Mouse (Mus musculus) embryonic facial prominence, embryonic 13.5 days (tissue): ENCODE data around the gene B230118H07Rik. TPM values are rescaled to one million over a fixed set of nuclear protein-coding genes. Genes with fewer than 3 reads are reported as not detected.

Experiments
- ATAC-seq: fragments of 200-750 bp; cut with Nextera tagmentation; 2 replicates; pipeline ENCODE4 v1.8.0; 2017; ENCODE audit warnings: low read depth; ENCODE audit not compliant: insufficient number of reproducible peaks, insufficient read depth, low FRiP score, low TSS enrichment
- H3K27ac ChIP-seq: fragments of 300-500 bp; sonication (generic); 2 replicates; pipeline ENCODE4 v1.5.1; 2015; ENCODE audit warnings: moderate library complexity, mild to moderate bottlenecking, inconsistent platforms
- H3K27me3 ChIP-seq: fragments of 300-500 bp; sonication (generic); 2 replicates; pipeline ENCODE4 v1.6.1; 2015; ENCODE audit warnings: mild to moderate bottlenecking, inconsistent platforms
- H3K36me3 ChIP-seq: fragments of 300-500 bp; sonication (generic); 2 replicates; pipeline ENCODE4 v1.6.1; 2015; ENCODE audit warnings: mild to moderate bottlenecking, inconsistent platforms
- H3K4me1 ChIP-seq: fragments of 300-500 bp; sonication (generic); 2 replicates; pipeline ENCODE4 v1.6.1; 2015; ENCODE audit warnings: inconsistent platforms
- H3K4me2 ChIP-seq: fragments of 300-500 bp; sonication (generic); 2 replicates; pipeline ENCODE4 v1.6.1; 2015; ENCODE audit warnings: moderate library complexity, mild to moderate bottlenecking, inconsistent platforms
- H3K4me3 ChIP-seq: fragments of 300-500 bp; sonication (generic); 2 replicates; pipeline ENCODE4 v1.5.1; 2015; ENCODE audit warnings: mild to moderate bottlenecking, inconsistent platforms
- H3K9ac ChIP-seq: fragments of 300-500 bp; sonication (generic); 2 replicates; pipeline ENCODE4 v1.6.1; 2015; ENCODE audit warnings: mild to moderate bottlenecking, inconsistent platforms
- H3K9me3 ChIP-seq: fragments of 300-500 bp; sonication (generic); 2 replicates; pipeline ENCODE4 v1.6.1; 2016; ENCODE audit warnings: inconsistent platforms
- WGBS: fragments of 180-500 bp; shearing (Covaris S2); methylation state at CpG from one replicate; pipeline ENCODE4 v1.1.7; 2015; ENCODE audit warnings: mixed read lengths; 5-methylcytosine and 5-hydroxymethylcytosine counted together
- polyA plus RNA-seq: library from polyadenylated mRNA; unstranded; fragments of >200 nt; fragmentation: Nextera tagmentation; extraction: Ambion mirVana; gene quantifications from 2 replicates; pipeline ENCODE4 v1.2.1, GENCODE M21; 2015

Gene B230118H07Rik
- 59.5 and 68.3 TPM in 2 replicates for polyA plus RNA-seq

GRCm38 (mm10) chr2:101649114-101649671, at the start of gene B230118H07Rik, which contains the start of gene Rag1:
TSS of gene B230118H07Rik (minus strand) at chr2:101649532.
TSS of gene Rag1 (minus strand) at chr2:101649501.
- Histone ChIP-seq H3K4me2 (peak within 1 kb of the TSS; percentile 41), H3K27ac (peak within 1 kb of the TSS; percentile 69; the same call in 1 of the 2 replicates), H3K9ac (0 out of 2 replicates have a peak within 1 kb of the TSS, but pooled peaks have one; percentile 46), H3K4me3 (no peak within 1 kb of the TSS; the same call in 1 of the 2 replicates), H3K27me3 (no peaks in the 10 kb centered on the region; the same call in 1 of the 2 replicates), H3K9me3 (no peaks in the 10 kb centered on the region), H3K36me3 (no peaks in the 10 kb centered on the region), H3K4me1 (peaks cover 24% of the 10 kb centered on the region)
- peak; percentile 48; the same call in 1 of the 2 replicates for ATAC-seq
- 17% methylated on average over 8 of the region's 8 CpGs for WGBS

GRCm38 (mm10) chr2:101695584-101695983, 46.3 kb upstream of the B230118H07Rik start:
- ATAC-seq: no peak
- Histone ChIP-seq H3K4me2 (no peak overlapping the region), H3K4me3 (no peak overlapping the region), H3K4me1 (0 out of 2 replicates have a peak, but pooled peaks cover 2% of the 10 kb centered on the region), H3K9me3 (no peaks in the 10 kb centered on the region), H3K36me3 (peaks cover 67% of the 10 kb centered on the region), H3K27ac (no peak overlapping the region), H3K9ac (no peak overlapping the region), H3K27me3 (no peaks in the 10 kb centered on the region)
- 88% methylated on average over 7 of the region's 7 CpGs for WGBS

- H3K36me3 ChIP-seq: peaks cover 71% of the 10 kb centered on the region
- ATAC-seq: no peak
- 55% methylated on average over 5 of the region's 5 CpGs for WGBS
Measured at GRCm38 (mm10) chr2:101693577-101694215, 44.4 kb upstream of the B230118H07Rik start.

GRCm38 (mm10) chr2:101693043-101693442, 43.7 kb upstream of the B230118H07Rik start:
- Histone ChIP-seq H3K36me3 (peaks cover 68% of the 10 kb centered on the region), H3K9me3 (no peaks in the 10 kb centered on the region), H3K4me3 (no peak overlapping the region), H3K27me3 (no peaks in the 10 kb centered on the region), H3K4me2 (no peak overlapping the region), H3K4me1 (no peaks in the 10 kb centered on the region), H3K27ac (no peak overlapping the region), H3K9ac (no peak overlapping the region)
- no peak for ATAC-seq
- WGBS: 76% methylated on average over 4 of the region's 4 CpGs

More at GRCm38 (mm10) chr2:101693577-101694215, 44.4 kb upstream of the B230118H07Rik start:
- Histone ChIP-seq H3K27ac (no peak overlapping the region), H3K9me3 (no peaks in the 10 kb centered on the region), H3K4me2 (no peak overlapping the region), H3K9ac (no peak overlapping the region), H3K4me3 (no peak overlapping the region), H3K4me1 (no peaks in the 10 kb centered on the region), H3K27me3 (no peaks in the 10 kb centered on the region)

- ATAC-seq: no peak
- Histone ChIP-seq H3K27ac (no peak overlapping the region), H3K27me3 (no peaks in the 10 kb centered on the region), H3K4me3 (no peak overlapping the region), H3K4me1 (no peaks in the 10 kb centered on the region), H3K9me3 (no peaks in the 10 kb centered on the region), H3K4me2 (no peak overlapping the region), H3K36me3 (peaks cover 74% of the 10 kb centered on the region), H3K9ac (no peak overlapping the region)
- 90% methylated on average over 9 of the region's 9 CpGs for WGBS
Measured at GRCm38 (mm10) chr2:101690252-101690827, 41.0 kb upstream of the B230118H07Rik start.

GRCm38 (mm10) chr2:101688011-101688410, 38.7 kb upstream of the B230118H07Rik start:
- Histone ChIP-seq H3K4me1 (no peaks in the 10 kb centered on the region), H3K9me3 (no peaks in the 10 kb centered on the region), H3K36me3 (peaks cover 72% of the 10 kb centered on the region), H3K4me3 (no peak overlapping the region), H3K9ac (no peak overlapping the region), H3K27ac (no peak overlapping the region), H3K27me3 (no peaks in the 10 kb centered on the region), H3K4me2 (no peak overlapping the region)
- ATAC-seq: no peak
- WGBS: 88% methylated on average over 5 of the region's 5 CpGs

GRCm38 (mm10) chr2:101684421-101684820, 35.1 kb upstream of the B230118H07Rik start:
- peaks cover 2% of the 10 kb centered on the region for H3K4me1 ChIP-seq
- 94% methylated on average over 12 of the region's 12 CpGs for WGBS
- H3K36me3 ChIP-seq: peaks cover 44% of the 10 kb centered on the region
- H3K9ac ChIP-seq: no peak overlapping the region
- H3K27ac ChIP-seq: no peak overlapping the region
- H3K27me3 ChIP-seq: no peaks in the 10 kb centered on the region
- ATAC-seq: no peak
- H3K4me3 ChIP-seq: no peak overlapping the region
- no peaks in the 10 kb centered on the region for H3K9me3 ChIP-seq
- H3K4me2 ChIP-seq: no peak overlapping the region

GRCm38 (mm10) chr2:101679164-101679784, 29.9 kb upstream of the B230118H07Rik start:
- ATAC-seq: no peak

GRCm38 (mm10) chr2:101678236-101679021, 29.1 kb upstream of the B230118H07Rik start, which contains the start of gene Traf6:
TSS of gene Traf6 (plus strand) at chr2:101678429.
- peak; percentile 87 for ATAC-seq
- Histone ChIP-seq H3K4me1 (peaks cover 5% of the 10 kb centered on the region), H3K9ac (peak within 1 kb of the TSS; percentile 95), H3K27ac (peak within 1 kb of the TSS; percentile 55), H3K4me3 (peak within 1 kb of the TSS; percentile 98), H3K9me3 (no peaks in the 10 kb centered on the region), H3K36me3 (no peaks in the 10 kb centered on the region), H3K27me3 (peaks cover 6% of the 10 kb centered on the region), H3K4me2 (peak within 1 kb of the TSS; percentile 67)
- WGBS: under 1% methylated on average over 68 of the region's 68 CpGs

More at GRCm38 (mm10) chr2:101679164-101679784, 29.9 kb upstream of the B230118H07Rik start:
- Histone ChIP-seq H3K9ac (peak overlapping the region; percentile 95), H3K27ac (no peak overlapping the region), H3K4me1 (peaks cover 5% of the 10 kb centered on the region), H3K36me3 (0 out of 2 replicates have a peak, but pooled peaks cover under 1% of the 10 kb centered on the region), H3K4me3 (peak overlapping the region; percentile 98), H3K9me3 (no peaks in the 10 kb centered on the region), H3K27me3 (peaks cover 6% of the 10 kb centered on the region), H3K4me2 (peak overlapping the region; percentile 67)
- 2% methylated on average over 15 of the region's 15 CpGs for WGBS

- Histone ChIP-seq H3K27me3 (peaks cover 6% of the 10 kb centered on the region), H3K4me2 (no peak overlapping the region), H3K9me3 (no peaks in the 10 kb centered on the region), H3K36me3 (no peaks in the 10 kb centered on the region), H3K27ac (no peak overlapping the region), H3K4me1 (no peaks in the 10 kb centered on the region), H3K4me3 (no peak overlapping the region), H3K9ac (no peak overlapping the region)
- no peak for ATAC-seq
- WGBS: 79% methylated on average over 3 of the region's 3 CpGs
Measured at GRCm38 (mm10) chr2:101673547-101673946, 24.2 kb upstream of the B230118H07Rik start.

- Histone ChIP-seq H3K4me1 (no peaks in the 10 kb centered on the region), H3K27ac (no peak overlapping the region), H3K9me3 (no peaks in the 10 kb centered on the region), H3K9ac (no peak overlapping the region), H3K4me2 (no peak overlapping the region), H3K4me3 (no peak overlapping the region), H3K36me3 (no peaks in the 10 kb centered on the region), H3K27me3 (peaks cover 3% of the 10 kb centered on the region; the same call in 1 of the 2 replicates)
- 91% methylated on average over 3 of the region's 3 CpGs for WGBS
- no peak for ATAC-seq
Measured at GRCm38 (mm10) chr2:101668751-101669150, 19.4 kb upstream of the B230118H07Rik start.
